Mouse (Mus musculus) testis, postnatal 10 days (tissue): ENCODE data around the gene Mtmr10.

Source experiments
- DNase-seq: peaks from one replicate; pipeline ENCODE4 v3.0.0; 2021; ENCODE audit warnings: low spot score

The Mtmr10 gene

GRCm38 (mm10) chr7:64287414-64288091 is at the start of gene Mtmr10:
TSS of gene Mtmr10 (plus strand) at chr7:64287653.
- peak; percentile 99 for DNase-seq

- no peak for DNase-seq
Measured at GRCm38 (mm10) chr7:64237747-64238146, 49.7 kb upstream of the Mtmr10 start.

- DNase-seq, result no peak
Measured at GRCm38 (mm10) chr7:64238410-64239086, 48.9 kb upstream of the Mtmr10 start.

GRCm38 (mm10) chr7:64239138-64239805 is 48.2 kb upstream of the Mtmr10 start:
- DNase-seq, result no peak

GRCm38 (mm10) chr7:64239806-64240315 is 47.6 kb upstream of the Mtmr10 start:
- no peak for DNase-seq

- DNase-seq, result no peak
Measured at GRCm38 (mm10) chr7:64242424-64242823, 45.0 kb upstream of the Mtmr10 start.

GRCm38 (mm10) chr7:64244371-64244770 is 43.1 kb upstream of the Mtmr10 start:
- no peak for DNase-seq

GRCm38 (mm10) chr7:64246713-64247112 is 40.7 kb upstream of the Mtmr10 start:
- no peak for DNase-seq

- no peak for DNase-seq
Measured at GRCm38 (mm10) chr7:64248352-64248751, 39.1 kb upstream of the Mtmr10 start.

- no peak for DNase-seq
Measured at GRCm38 (mm10) chr7:64249715-64250114, 37.7 kb upstream of the Mtmr10 start.

GRCm38 (mm10) chr7:64250417-64250816 is 37.0 kb upstream of the Mtmr10 start:
- DNase-seq, result no peak

- no peak for DNase-seq
Measured at GRCm38 (mm10) chr7:64253736-64254135, 33.7 kb upstream of the Mtmr10 start.

GRCm38 (mm10) chr7:64265502-64266279 is 21.8 kb upstream of the Mtmr10 start:
- no peak for DNase-seq

- DNase-seq, result no peak
Measured at GRCm38 (mm10) chr7:64266587-64266986, 20.9 kb upstream of the Mtmr10 start.

- no peak for DNase-seq
Measured at GRCm38 (mm10) chr7:64271926-64272325, 15.5 kb upstream of the Mtmr10 start.

- DNase-seq, result no peak
Measured at GRCm38 (mm10) chr7:64275518-64275917, 11.9 kb upstream of the Mtmr10 start.

- DNase-seq, result no peak
Measured at GRCm38 (mm10) chr7:64276921-64277320, 10.5 kb upstream of the Mtmr10 start.

- DNase-seq, result no peak
Measured at GRCm38 (mm10) chr7:64278526-64278925, 8.9 kb upstream of the Mtmr10 start.

- DNase-seq, result no peak
Measured at GRCm38 (mm10) chr7:64279548-64279947, 7.9 kb upstream of the Mtmr10 start.

- no peak for DNase-seq
Measured at GRCm38 (mm10) chr7:64286566-64286965, 887 bp upstream of the Mtmr10 start.

GRCm38 (mm10) chr7:64289416-64289815 is 2.0 kb downstream of the Mtmr10 start:
- no peak for DNase-seq

- no peak for DNase-seq
Measured at GRCm38 (mm10) chr7:64290431-64290830, 3.0 kb downstream of the Mtmr10 start.
